Mouse (Mus musculus) erythroblast, embryonic 14.5 days (primary cell): ENCODE results near the gene Rgs7. TPM values are rescaled to one million over a fixed set of nuclear protein-coding genes. Genes with fewer than 3 reads are reported as not detected.

Source experiments
- H3K27me3 ChIP-seq: 2 replicates; pipeline ENCODE4 v1.6.1; 2012; ENCODE audit warnings: inconsistent platforms; ENCODE audit not compliant: control insufficient read depth
- H3K36me3 ChIP-seq: 2 replicates; pipeline ENCODE4 v1.6.1; 2012; ENCODE audit warnings: mild to moderate bottlenecking, inconsistent platforms; ENCODE audit not compliant: control insufficient read depth
- H3K4me1 ChIP-seq: 2 replicates; pipeline ENCODE4 v1.6.1; 2012; ENCODE audit warnings: inconsistent platforms; ENCODE audit not compliant: control insufficient read depth
- H3K4me3 ChIP-seq: replicated peaks from 2 replicates; pipeline ENCODE3; 2012; ENCODE audit warnings: moderate library complexity, mild to moderate bottlenecking, inconsistent platforms
- H3K9me3 ChIP-seq: 2 replicates; pipeline ENCODE4 v1.6.1; 2012; ENCODE audit warnings: low read length, inconsistent platforms, mixed read lengths; ENCODE audit not compliant: control insufficient read depth
- GATA1 ChIP-seq: IDR thresholded peaks from 2 replicates; pipeline ENCODE4 v1.6.1; 2012; ENCODE audit warnings: low read length, inconsistent platforms, mixed read lengths
- TAL1 ChIP-seq: IDR thresholded peaks from 3 replicates; pipeline ENCODE4 v1.6.1; 2012; ENCODE audit warnings: low read length, inconsistent platforms, mixed read lengths
- polyA plus RNA-seq: library from polyadenylated mRNA; stranded (reverse); fragments of >175 nt; gene quantifications from 2 replicates; pipeline ENCODE4 v1.2.3, GENCODE M21; 2012

The Rgs7 gene
- polyA plus RNA-seq, 1 experiment: not detected

GRCm38 (mm10) chr1:175442025-175442424 lies 50.3 kb downstream of the Rgs7 start:
- Histone ChIP-seq H3K4me3 (no peak overlapping the region), H3K36me3 (no peaks in the 10 kb centered on the region), H3K27me3 (no peaks in the 10 kb centered on the region), H3K4me1 (no peaks in the 10 kb centered on the region), H3K9me3 (peaks cover 3% of the 10 kb centered on the region; the same call in 1 of the 2 replicates)
- TF ChIP-seq GATA1 (no peak), TAL1 (no peak)

DNA sequence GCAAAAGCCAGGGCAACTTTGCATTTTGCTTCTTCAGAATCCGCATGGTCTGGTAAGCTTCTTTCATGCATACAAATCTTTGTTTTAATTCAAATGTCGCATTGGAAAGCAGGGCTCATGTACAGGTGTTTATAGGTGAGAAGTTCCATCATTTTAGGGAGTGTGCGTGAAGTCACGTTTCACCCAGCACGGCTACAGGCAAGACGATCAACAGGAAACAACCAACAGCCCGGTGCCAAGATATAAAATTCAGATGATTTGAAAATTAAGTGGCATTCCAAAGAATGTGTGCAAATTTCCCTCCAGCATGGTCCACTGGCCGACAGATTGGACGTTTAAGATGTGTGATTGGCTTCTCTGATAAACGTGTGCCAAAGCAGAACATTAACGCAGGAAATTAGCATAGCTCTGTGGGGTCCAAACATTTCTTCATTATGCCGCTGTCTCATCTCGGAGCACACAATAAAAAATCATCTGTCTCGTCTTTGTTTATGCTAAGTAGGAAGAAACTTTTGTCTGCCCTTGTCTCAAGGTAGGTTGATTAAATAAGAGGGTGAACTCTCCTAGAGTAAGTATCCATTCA lies 58.6 kb downstream of the Rgs7 start:
- TF ChIP-seq TAL1 (no peak), GATA1 (no peak)

DNA sequence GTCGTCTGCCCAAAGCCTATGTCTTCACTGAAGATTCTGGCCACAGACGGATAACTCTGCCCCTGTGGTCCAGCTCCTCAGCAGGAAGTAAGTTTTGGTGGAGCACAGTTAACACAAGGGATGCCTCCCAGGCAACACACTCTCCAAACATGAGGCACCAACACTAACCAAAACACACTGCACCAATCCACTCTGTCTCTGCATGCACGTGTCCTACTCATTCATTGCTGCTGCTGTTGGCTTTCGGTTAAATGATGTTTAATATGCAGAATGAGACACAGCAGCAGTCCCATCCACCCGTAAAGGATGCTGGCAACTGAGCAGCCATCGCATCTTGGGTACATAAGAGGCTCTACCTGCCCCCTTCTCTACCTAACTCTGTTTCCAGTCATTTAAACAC lies 59.2 kb downstream of the Rgs7 start:
- no peaks in the 10 kb centered on the region for H3K27me3 ChIP-seq
- peaks cover 3% of the 10 kb centered on the region; the same call in 1 of the 2 replicates for H3K9me3 ChIP-seq
- H3K36me3 ChIP-seq: no peaks in the 10 kb centered on the region
- H3K4me1 ChIP-seq: no peaks in the 10 kb centered on the region
- H3K4me3 ChIP-seq: no peak overlapping the region
- TF ChIP-seq GATA1: no peak
- no peak for TF ChIP-seq TAL1

More for the DNA sequence above, 58.6 kb downstream of the Rgs7 start:
- Histone ChIP-seq H3K4me1 (no peaks in the 10 kb centered on the region), H3K36me3 (no peaks in the 10 kb centered on the region), H3K27me3 (no peaks in the 10 kb centered on the region), H3K4me3 (no peak overlapping the region), H3K9me3 (peaks cover 3% of the 10 kb centered on the region; the same call in 1 of the 2 replicates)

DNA sequence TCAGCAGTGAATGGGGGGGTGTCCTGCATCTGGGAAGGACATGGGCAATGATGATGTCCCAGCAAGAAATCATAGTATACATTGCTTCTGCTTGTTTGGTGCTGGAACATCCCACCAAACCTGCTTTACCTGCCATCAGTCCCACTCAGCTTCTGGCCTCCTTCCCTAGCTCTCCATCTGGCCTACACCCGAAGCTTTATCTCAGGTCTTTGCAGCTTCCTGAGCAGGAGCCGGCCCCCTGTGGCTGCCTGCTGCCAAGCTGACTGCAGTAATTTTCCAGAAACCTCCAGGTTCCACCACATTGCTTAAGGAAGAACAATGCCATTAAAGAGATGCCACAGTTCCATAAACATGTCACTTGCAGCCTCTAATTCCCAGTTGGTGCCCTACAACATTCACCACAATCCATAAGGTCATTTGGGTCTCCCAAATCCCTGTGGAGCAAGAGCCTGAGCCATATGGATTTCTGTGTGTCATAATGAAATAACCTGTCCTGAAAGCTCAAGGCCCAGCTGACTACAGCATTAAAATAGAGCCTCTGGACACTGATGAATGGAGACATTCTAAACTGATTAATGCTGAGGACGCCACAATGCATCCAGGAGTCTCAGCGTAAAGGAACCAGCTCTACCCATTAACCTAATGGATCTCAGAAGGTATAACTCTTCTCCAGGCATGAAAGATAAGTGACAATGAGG lies 60.8 kb downstream of the Rgs7 start:
- peaks cover 8% of the 10 kb centered on the region; the same call in 1 of the 2 replicates for H3K9me3 ChIP-seq
- no peaks in the 10 kb centered on the region for H3K27me3 ChIP-seq
- H3K36me3 ChIP-seq: no peaks in the 10 kb centered on the region
- H3K4me1 ChIP-seq: no peaks in the 10 kb centered on the region
- no peak overlapping the region for H3K4me3 ChIP-seq
- TF ChIP-seq GATA1 (no peak), TAL1 (no peak)

DNA sequence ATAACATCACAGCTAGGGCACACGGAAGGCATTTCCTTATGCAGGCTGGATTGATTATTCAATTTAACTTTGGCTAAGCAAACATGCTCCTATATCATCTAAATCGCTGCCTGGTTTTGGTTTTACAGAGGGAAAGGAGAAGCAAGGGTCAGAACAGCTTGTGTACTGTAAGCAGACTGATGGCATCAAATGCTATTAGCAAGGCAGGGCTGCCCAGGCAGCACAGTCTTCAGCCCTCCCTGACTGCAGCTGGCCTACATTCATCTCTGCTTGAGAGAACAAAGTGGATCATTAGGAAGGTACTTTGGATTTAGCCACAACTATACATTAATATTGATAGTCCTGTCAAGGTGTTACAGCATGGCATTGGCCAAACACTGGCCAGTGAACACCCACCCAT lies 65.2 kb downstream of the Rgs7 start:
- no peaks in the 10 kb centered on the region for H3K36me3 ChIP-seq
- no peaks in the 10 kb centered on the region for H3K27me3 ChIP-seq
- no peak overlapping the region for H3K4me3 ChIP-seq
- H3K9me3 ChIP-seq: peaks cover 8% of the 10 kb centered on the region; the same call in 1 of the 2 replicates
- TF ChIP-seq GATA1 (no peak), TAL1 (no peak)
- H3K4me1 ChIP-seq: no peaks in the 10 kb centered on the region

DNA sequence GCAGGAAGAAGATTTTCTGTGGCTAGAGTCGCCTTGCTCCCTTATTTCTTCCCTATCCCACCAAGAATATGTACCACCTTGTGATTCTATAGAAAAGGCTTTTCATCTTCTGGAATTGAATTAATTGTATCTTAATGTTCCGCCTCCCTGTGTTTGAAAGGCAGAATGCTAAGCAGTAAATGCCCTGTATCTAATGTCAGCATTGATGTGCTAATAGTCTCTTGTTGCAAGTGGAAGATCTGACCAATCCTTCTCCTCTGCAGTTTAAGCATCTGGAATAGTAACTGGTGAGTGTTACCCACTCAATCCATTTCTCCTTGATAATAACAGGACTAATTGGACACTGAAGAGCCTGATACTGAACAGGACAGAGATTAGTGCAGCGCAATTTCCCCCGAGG lies 65.9 kb downstream of the Rgs7 start:
- peaks cover 8% of the 10 kb centered on the region; the same call in 1 of the 2 replicates for H3K9me3 ChIP-seq
- TF ChIP-seq GATA1: no peak
- no peak for TF ChIP-seq TAL1
- H3K4me3 ChIP-seq: no peak overlapping the region
- no peaks in the 10 kb centered on the region for H3K27me3 ChIP-seq
- H3K4me1 ChIP-seq: no peaks in the 10 kb centered on the region
- H3K36me3 ChIP-seq: no peaks in the 10 kb centered on the region

DNA sequence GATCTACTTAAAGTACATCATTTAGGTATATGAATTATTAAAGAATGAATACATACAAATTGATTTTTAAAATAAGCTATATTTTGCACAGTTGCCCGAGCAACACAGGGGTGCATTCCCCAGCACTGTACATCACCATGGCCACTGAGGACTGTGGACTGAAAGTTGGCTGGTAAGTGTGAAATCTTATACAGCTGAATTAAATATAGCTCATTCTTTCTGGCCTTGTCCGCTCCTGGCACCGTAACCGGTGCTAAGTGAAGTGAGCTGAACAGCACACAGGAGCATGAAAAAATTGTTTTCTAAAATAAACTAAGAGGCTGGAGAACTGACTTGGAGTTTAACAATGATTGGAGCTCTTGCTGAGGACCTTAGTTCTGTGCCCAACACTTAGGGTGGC lies 71.4 kb downstream of the Rgs7 start:
- no peaks in the 10 kb centered on the region for H3K27me3 ChIP-seq
- H3K36me3 ChIP-seq: no peaks in the 10 kb centered on the region
- H3K4me3 ChIP-seq: no peak overlapping the region
- no peaks in the 10 kb centered on the region for H3K4me1 ChIP-seq
- H3K9me3 ChIP-seq: no peaks in the 10 kb centered on the region
- TF ChIP-seq GATA1 (no peak), TAL1 (no peak)

DNA sequence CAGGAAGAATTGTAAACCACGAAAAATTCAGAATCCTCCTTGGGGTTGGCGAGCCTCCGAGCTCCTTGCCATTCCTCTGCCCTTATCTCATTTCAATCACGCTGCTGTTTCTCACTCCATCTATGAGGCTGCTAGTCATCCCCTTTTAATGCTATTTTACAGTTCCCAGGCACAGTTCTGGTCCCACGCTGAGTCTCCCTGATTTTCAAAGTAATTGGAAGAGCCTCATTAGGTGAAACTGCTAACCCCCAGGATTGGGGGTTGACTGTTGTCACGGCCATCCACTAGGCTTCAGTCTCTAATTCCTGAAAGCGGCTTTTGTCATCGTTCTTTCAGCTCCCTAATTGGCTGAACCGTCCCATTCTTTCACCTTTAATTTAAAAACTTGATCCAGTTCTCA lies 76.6 kb downstream of the Rgs7 start:
- Histone ChIP-seq H3K4me3 (no peak overlapping the region), H3K9me3 (no peaks in the 10 kb centered on the region), H3K36me3 (no peaks in the 10 kb centered on the region), H3K4me1 (no peaks in the 10 kb centered on the region), H3K27me3 (no peaks in the 10 kb centered on the region)
- TF ChIP-seq TAL1: no peak
- TF ChIP-seq GATA1: no peak

- Histone ChIP-seq H3K4me1 (no peaks in the 10 kb centered on the region), H3K9me3 (0 out of 2 replicates have a peak, but pooled peaks cover 2% of the 10 kb centered on the region), H3K4me3 (no peak overlapping the region), H3K36me3 (no peaks in the 10 kb centered on the region), H3K27me3 (no peaks in the 10 kb centered on the region)
- TF ChIP-seq GATA1: no peak
- TF ChIP-seq TAL1: no peak
Measured at GRCm38 (mm10) chr1:175410399-175410798, 81.9 kb downstream of the Rgs7 start.
